Comparison of ENCODE assay signal across 20 mouse cellular contexts in the genomic region with DNA sequence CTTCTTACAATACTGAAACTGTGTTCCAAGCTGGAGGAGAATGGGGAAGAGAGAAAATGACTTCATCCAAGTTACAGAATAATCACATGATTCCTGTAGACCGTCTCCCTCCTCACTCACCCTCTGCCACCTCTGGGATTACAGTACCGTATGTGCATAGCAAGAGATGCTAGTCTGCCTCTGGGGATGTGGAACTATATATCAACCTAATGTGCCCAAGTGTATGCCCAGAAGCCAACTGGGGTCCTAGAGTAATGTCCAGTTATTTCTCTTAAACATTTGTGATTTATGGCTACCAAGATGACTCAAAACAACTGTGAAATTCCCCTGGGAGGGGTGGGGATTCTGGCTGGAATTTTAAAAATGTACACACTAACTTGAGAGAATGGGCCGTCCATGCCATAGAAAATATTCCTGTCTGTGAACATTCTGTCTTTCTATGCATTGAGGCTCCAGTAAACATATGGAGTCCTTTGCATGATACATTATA. TPM values are rescaled to one million over a fixed set of nuclear protein-coding genes. Genes with fewer than 3 reads are reported as not detected.
DNase-seq lines count a peak whose midpoint lies in the region; ATAC-seq and TF ChIP-seq lines count a peak whose summit lies in the region.
"Had no signal": no experiment of that assay in that cellular context is flagged by ENCODE, and none has a peak within 500 bp of the region (broad histone marks: within the 10 kb centered on the region; RNA-seq: fewer than 3 reads in every experiment).

No protein-coding gene starts in this region.

- no peak for TF ChIP-seq CTCF in spleen, adult 2 months (IDR thresholded peaks at IDR 0.05; ENCODE audit: extremely low read depth, insufficient read depth, insufficient read length, insufficient replicate concordance)
- TF ChIP-seq CTCF in Patski (IDR thresholded peaks at IDR 0.05): no peak

- peaks cover 8% of the 10 kb centered on the region; the same call in 1 of the 2 replicates for H3K4me1 ChIP-seq in spleen, adult 2 months (ENCODE audit: control insufficient read depth, insufficient read depth, insufficient read length)
- H3K4me1 ChIP-seq in limb, embryonic 14.5 days (ENCODE audit: control insufficient read depth, insufficient read depth, low read length): 0 out of 2 replicates have a peak, but pooled peaks cover 7% of the 10 kb centered on the region
- no peaks in the 10 kb centered on the region for H3K4me1 ChIP-seq in forebrain, embryonic 12.5 days
- H3K4me1 ChIP-seq: hindbrain, embryonic 15.5 days; neural tube, embryonic 12.5 days had no signal

- 58% methylated on average over 3 of the region's 3 CpGs for WGBS in spleen, adult 2 months
- WGBS in limb, embryonic 14.5 days: 60% methylated on average over 3 of the region's 3 CpGs
- WGBS in forebrain, embryonic 12.5 days: 83% methylated on average over 3 of the region's 3 CpGs

- in situ Hi-C loops in Patski (cut with MboI; ENCODE audit: low pct_unique_long_range_greater_than_20kb): no loop called here

- no peak for DNase-seq in spleen, adult 2 months (ENCODE audit: low read depth in 1 of 2, low spot score in 2 of 2)
- DNase-seq in spleen, postnatal 4 days (ENCODE audit: low spot score in 2 of 2): no peak
- DNase-seq in Patski (ENCODE audit: low read depth, low spot score): no peak
- DNase-seq in limb, embryonic 14.5 days (ENCODE audit: low spot score): no peak
- no peak for DNase-seq in urinary bladder, adult 2 months (ENCODE audit: low spot score)
- no peak for DNase-seq in frontal cortex, postnatal 36 days (ENCODE audit: low spot score in 2 of 2)
- DNase-seq: adrenal gland, postnatal 25 days; cerebellum, postnatal 14 days; gastrocnemius, postnatal 10 days; kidney, adult 11 months; lung, adult 18-20 months; thymus, postnatal 14 days had no signal

- H3K9ac ChIP-seq in limb, embryonic 14.5 days (ENCODE audit: low read depth, low read length, severe bottlenecking): no peak overlapping the region
- H3K9ac ChIP-seq in forebrain, embryonic 12.5 days: no peak overlapping the region
- H3K9ac ChIP-seq: hindbrain, embryonic 15.5 days; limb, embryonic 13.5 days; neural tube, embryonic 12.5 days had no signal

- H3K27me3 ChIP-seq in spleen, adult 2 months (ENCODE audit: control insufficient read depth, insufficient read depth, low read length): no peaks in the 10 kb centered on the region
- H3K27me3 ChIP-seq in Patski: no peaks in the 10 kb centered on the region
- H3K27me3 ChIP-seq in limb, embryonic 14.5 days (ENCODE audit: control insufficient read depth, insufficient read depth, low read length): no peaks in the 10 kb centered on the region
- no peaks in the 10 kb centered on the region for H3K27me3 ChIP-seq in forebrain, embryonic 12.5 days
- H3K27me3 ChIP-seq: hindbrain, embryonic 15.5 days; limb, embryonic 13.5 days; neural tube, embryonic 12.5 days had no signal

- H3K4me2 ChIP-seq in limb, embryonic 14.5 days (replicated peaks; ENCODE audit: low read depth, low read length, severe bottlenecking): no peak overlapping the region
- no peak overlapping the region for H3K4me2 ChIP-seq in forebrain, embryonic 12.5 days
- H3K4me2 ChIP-seq: heart, embryonic 11.5 days; hindbrain, embryonic 15.5 days; limb, embryonic 13.5 days; neural tube, embryonic 12.5 days had no signal

- CTCF ChIA-PET in Patski (lab: Charles Lee): interaction anchor here (0.9 kb wide), 1 partner anchor 8 kb away, joined by 3 read pairs; no protein-coding TSS in a partner anchor

- ATAC-seq in Patski: peak; percentile 39
- peak; percentile 19; the same call in 1 of the 2 replicates for ATAC-seq in limb, embryonic 14.5 days (ENCODE audit: low FRiP score, low read depth)
- ATAC-seq in forebrain, embryonic 12.5 days (ENCODE audit: low FRiP score): no peak
- ATAC-seq: forebrain, embryonic 16.5 days; midbrain, embryonic 16.5 days had no signal

- POLR2A ChIA-PET in Patski (lab: Charles Lee): no interaction called here

- TF ChIP-seq POLR2A in spleen, adult 2 months (IDR thresholded peaks at IDR 0.05; ENCODE audit: low read depth, low read length): no peak
- no peak for TF ChIP-seq POLR2A in limb, embryonic 14.5 days (IDR thresholded peaks at IDR 0.05; ENCODE audit: borderline replicate concordance, extremely low read depth, insufficient read depth, insufficient read length)

- H3K27ac ChIP-seq in spleen, adult 2 months (ENCODE audit: insufficient read depth, low read length): peak overlapping the region; percentile 13; the same call in 1 of the 2 replicates
- H3K27ac ChIP-seq in limb, embryonic 14.5 days (replicated peaks; ENCODE audit: low read depth, low read length): no peak overlapping the region
- H3K27ac ChIP-seq in forebrain, embryonic 12.5 days: no peak overlapping the region
- H3K27ac ChIP-seq: hindbrain, embryonic 15.5 days; limb, embryonic 13.5 days; neural tube, embryonic 12.5 days had no signal

- H3K4me3 ChIP-seq in spleen, adult 2 months (ENCODE audit: extremely low read depth, insufficient read depth, insufficient read length): peak overlapping the region; percentile 38
- H3K4me3 ChIP-seq in limb, embryonic 14.5 days (replicated peaks; ENCODE audit: low read length): no peak overlapping the region
- no peak overlapping the region for H3K4me3 ChIP-seq in forebrain, embryonic 12.5 days (replicated peaks)
- H3K4me3 ChIP-seq: hindbrain, embryonic 15.5 days; limb, embryonic 13.5 days; neural tube, embryonic 12.5 days had no signal

- H3K9me3 ChIP-seq in limb, embryonic 14.5 days (ENCODE audit: control insufficient read depth, low read length): no peaks in the 10 kb centered on the region
- no peaks in the 10 kb centered on the region for H3K9me3 ChIP-seq in forebrain, embryonic 12.5 days
- H3K9me3 ChIP-seq: G1E; hindbrain, embryonic 15.5 days; limb, embryonic 13.5 days; neural tube, embryonic 12.5 days had no signal

- no peaks in the 10 kb centered on the region for H3K36me3 ChIP-seq in spleen, adult 2 months (ENCODE audit: control insufficient read depth, insufficient read depth, low read length)
- H3K36me3 ChIP-seq in limb, embryonic 14.5 days (ENCODE audit: control insufficient read depth, insufficient read depth, low read length): no peaks in the 10 kb centered on the region
- H3K36me3 ChIP-seq in forebrain, embryonic 12.5 days (replicated peaks): no peaks in the 10 kb centered on the region
- H3K36me3 ChIP-seq: G1E; hindbrain, embryonic 15.5 days; limb, embryonic 13.5 days; neural tube, embryonic 12.5 days had no signal

RNA-seq across cellular contexts. Expression of a gene that starts 1.2 kb away (rescaled TPM):
- polyA plus RNA-seq in spleen, adult 2 months (2012; rRNA removed): 7.1 and 7.3 TPM in 2 replicates
- polyA plus RNA-seq in Patski (2021): 39.2 TPM
- polyA plus RNA-seq in limb, embryonic 14.5 days (2012; rRNA removed): 19.7 and 22.7 TPM in 2 replicates
- 31.6 and 32.1 TPM in 2 replicates for polyA plus RNA-seq in limb, embryonic 14.5 days (2014; fragmentation: Nextera tagmentation; extraction: Ambion mirVana)
- polyA plus RNA-seq in forebrain, embryonic 12.5 days (2016; fragmentation: Nextera tagmentation; extraction: Ambion mirVana): 27.9 and 31.0 TPM in 2 replicates
- polyA plus RNA-seq in urinary bladder, adult 2 months (2012; rRNA removed): 30.7 and 40.8 TPM in 2 replicates
